Mouse (Mus musculus): ENCODE results near the gene Hspa1b.
"Not testable (repeated sequence)": the region's sequence is repeated elsewhere in the genome, so short reads cannot be mapped to it uniquely, and the experiment has no call there.

Hspa1b gene

DNA sequence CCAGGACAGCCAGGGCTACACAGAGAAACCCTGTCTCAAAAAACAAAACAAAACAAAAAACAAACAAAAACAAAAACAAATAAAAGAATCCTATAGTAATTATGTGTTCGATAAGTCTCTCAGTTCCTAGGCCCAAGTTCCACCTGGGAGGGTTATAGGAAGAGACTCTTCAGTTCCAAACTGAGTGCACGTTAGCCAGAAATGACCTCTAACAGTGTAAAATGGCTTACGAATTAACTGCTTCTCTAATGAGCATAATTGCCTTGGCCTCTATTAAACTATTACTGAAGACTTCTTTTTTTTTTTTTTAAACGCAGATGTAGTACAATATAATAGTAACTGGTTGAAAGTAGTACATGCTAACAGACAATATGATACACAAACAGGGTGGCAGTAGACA lies 5.1 kb downstream of the Hspa1b start:
- no peak for DNase-seq

- no peak for DNase-seq
These were observed 5.8 kb downstream of the Hspa1b start for GRCm38 (mm10) chr17:34953258-34953657.

DNA sequence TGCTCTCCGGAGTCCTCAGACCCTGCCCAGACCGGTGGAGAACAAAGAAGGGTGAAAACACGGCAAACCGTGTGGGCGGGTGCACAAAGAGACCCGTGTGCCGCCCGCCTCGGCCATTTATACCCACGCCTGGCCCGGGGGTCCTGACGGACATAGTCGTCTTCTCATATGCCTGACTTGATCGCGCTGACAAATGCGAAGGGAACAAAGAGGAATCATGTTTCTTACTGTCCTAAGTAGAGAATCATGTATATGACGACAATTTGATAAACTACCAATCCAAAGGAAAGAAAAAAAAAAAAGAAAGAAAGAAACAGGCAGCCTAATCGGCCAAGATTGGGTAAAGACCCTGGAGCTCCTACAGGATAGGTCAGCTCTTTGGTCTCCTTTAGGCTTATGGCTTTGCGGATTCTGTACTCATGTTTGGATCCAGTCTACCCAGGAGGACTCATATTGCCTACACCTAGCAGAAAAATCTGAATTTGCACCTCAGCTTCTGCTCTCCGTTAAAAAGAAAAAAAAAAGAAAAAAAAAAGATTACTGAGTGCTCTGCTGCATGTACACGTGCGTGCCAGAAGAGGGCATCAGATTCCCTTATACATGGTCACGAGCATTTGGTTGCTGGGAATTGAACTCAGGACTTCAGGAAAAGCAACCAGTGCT lies 6.5 kb downstream of the Hspa1b start:
- peak; percentile 55 for DNase-seq

DNA sequence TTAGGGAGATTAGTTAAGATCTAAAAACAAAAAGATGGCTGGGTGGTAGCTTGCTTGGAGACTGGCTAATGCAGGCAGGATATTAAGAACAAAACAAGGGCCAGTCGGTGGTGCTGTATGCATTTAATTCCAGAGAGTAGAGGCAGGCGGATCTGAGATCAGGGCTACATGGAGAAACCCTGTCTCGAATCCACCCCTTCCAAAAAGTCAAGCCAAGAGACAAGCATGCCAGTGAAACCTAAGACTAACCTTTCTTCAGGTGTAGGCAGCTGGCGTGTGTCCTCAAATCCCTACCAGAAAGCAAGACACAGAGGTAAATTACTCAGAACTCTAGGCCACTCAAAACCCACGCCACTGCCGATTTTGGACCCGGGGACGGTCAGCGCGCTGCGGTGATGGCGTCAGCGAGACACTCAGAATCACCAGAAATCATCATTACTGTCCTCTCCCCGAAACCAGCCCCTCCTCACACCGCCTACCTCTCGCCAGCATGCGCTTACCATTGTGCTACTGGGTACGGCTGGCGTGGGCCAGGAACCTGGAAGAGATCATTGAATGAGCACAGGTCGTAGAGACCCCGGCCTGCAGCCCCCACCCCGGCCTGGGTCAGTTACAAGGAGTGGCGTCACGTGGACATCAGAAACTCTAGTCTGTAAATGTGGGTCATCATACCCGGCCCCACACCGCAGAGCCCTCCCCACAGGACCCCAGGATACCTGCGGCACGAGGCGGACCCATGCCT lies 7.2 kb downstream of the Hspa1b start:
- DNase-seq, result peak; percentile 74

- DNase-seq, result no peak
These were observed 8.3 kb downstream of the Hspa1b start for GRCm38 (mm10) chr17:34950514-34951455.

DNA sequence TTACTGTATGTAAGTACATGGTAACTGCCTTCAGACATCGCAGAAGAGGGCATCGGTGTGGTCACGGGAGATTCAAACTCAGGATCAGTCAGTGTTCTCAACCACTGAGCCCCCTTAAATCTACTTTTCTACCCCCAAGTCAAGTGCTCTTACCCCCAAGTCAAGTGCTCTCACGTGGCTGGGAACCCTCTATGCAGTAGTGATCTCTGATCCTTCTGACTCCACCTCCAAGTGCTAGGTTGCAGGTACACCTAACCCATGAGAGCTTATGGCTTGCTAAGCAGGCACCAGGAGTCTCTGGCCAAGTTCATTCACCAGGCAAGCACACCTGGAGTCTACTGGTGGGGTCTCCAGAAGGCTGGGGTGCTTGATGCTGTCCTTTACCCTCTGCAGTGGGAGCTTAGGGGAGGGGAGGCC lies 9.5 kb downstream of the Hspa1b start:
- no peak for DNase-seq

DNA sequence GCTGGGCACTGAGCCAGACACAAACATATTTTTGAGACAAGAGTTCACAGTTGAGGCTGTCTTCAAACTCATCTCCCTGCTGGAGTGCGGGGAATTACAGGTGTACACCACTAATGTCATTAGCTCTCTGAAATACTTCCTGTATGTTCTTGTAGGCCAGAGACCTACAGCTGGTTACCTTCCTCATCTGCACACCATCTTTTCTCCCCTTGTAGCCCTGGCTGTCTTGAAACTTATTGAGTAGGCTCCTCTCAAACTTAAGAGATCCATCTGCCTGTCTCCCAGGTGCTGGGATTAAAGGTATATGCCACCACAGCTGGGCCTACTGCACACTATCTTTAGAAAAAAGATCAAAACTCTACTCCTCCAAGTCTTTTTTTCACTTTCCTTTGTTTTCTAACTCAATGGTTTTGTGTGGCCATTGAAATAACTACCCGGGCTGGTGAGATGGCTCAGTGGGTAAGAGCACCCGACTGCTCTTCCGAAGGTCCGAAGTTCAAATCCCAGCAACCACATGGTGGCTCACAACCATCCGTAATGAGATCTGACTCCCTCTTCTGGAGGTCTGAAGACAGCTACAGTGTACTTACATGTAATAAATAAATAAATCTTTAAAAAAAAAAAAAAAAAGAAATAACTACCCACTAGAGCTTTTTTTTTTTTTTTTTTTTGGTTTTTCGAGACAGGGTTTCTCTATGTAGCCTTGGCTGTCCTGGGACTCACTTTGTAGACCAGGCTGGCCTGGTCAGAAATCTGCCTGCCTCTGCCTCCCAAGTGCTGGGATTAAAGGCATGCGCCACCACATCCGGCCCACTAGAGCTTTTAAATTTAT lies 10.1 kb downstream of the Hspa1b start:
- not testable (repeated sequence) for DNase-seq

- no peak for DNase-seq
These were observed 11.4 kb downstream of the Hspa1b start for GRCm38 (mm10) chr17:34947606-34948005.

- DNase-seq, result no peak
These were observed 12.4 kb downstream of the Hspa1b start for GRCm38 (mm10) chr17:34946486-34947140.

- DNase-seq, result no peak
These were observed 14.7 kb downstream of the Hspa1b start for GRCm38 (mm10) chr17:34944362-34944761.

- DNase-seq, result no peak
These were observed 15.8 kb downstream of the Hspa1b start for GRCm38 (mm10) chr17:34943128-34943815.

DNA sequence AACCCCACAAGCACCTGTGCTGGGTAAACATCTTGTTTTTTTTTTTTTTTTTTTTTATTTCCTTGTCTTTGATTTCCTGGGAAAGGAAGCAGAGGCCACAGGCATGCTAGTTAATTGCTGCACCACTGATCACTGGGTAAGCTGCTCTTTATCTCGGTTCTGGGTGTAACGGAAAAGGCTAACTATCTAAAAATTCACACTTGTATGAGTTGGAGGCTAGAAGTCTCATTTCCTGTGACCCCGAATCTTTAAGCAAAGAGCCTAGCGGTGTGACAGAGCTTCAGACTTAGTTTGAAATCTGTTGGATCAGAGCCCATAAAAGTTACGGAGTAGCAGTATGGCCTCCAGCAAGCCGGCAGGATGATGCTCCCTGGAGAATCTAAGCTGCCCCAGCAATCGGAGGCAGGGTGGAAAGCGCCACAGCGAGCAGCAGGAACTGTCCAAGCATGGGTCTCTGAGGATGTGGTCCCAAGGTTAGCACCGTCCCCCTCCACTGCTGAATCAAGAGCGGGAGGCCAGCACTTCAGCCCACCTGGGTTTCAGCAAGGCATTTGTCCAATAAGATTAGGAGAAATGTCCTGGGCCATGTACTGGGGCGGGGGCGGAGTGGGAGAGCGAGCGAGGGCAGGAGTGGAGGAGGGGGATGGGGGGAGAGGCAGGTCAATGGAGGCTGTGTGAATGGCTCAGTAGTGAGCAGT lies 17.5 kb downstream of the Hspa1b start:
- no peak for DNase-seq

GRCm38 (mm10) chr17:34937960-34938505 lies 21.0 kb downstream of the Hspa1b start:
- DNase-seq, result no peak

GRCm38 (mm10) chr17:34934830-34935229 lies 24.2 kb downstream of the Hspa1b start:
- no peak for DNase-seq

DNA sequence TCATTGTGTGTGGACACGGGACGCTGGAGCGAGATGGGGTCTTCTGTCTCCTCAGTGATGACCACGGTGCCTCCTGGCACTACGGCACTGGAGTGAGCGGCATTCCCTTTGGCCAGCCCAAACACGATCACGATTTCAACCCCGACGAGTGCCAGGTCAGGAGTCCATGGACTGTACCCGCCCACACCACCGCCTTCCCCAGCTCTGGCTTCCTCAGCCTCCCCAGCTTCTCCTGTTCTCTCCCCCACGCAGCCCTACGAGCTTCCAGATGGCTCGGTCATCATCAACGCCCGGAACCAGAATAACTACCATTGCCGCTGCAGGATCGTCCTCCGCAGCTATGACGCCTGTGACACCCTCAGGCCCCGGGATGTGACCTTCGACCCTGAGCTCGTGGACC lies 25.0 kb downstream of the Hspa1b start:
- DNase-seq, result peak; percentile 25

DNA sequence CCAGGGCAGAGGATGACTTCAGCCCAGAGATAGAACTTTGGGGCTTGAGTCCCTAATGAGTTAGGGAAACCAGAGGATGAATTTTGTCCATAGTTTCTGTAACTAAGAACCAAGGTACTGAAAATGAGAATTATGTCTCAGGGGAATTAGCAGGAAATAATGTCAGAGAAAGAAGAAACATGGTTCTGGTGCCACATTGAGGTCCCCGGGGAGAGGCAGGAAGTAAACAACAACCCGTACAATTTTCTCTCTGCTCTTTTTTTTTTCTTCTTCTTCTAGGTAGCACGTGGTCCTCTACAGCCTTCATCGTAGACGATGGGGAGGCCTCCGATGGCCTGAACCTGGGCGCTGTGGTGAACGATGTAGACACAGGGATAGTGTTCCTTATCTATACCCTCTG lies 26.8 kb downstream of the Hspa1b start:
- DNase-seq, result no peak

DNA sequence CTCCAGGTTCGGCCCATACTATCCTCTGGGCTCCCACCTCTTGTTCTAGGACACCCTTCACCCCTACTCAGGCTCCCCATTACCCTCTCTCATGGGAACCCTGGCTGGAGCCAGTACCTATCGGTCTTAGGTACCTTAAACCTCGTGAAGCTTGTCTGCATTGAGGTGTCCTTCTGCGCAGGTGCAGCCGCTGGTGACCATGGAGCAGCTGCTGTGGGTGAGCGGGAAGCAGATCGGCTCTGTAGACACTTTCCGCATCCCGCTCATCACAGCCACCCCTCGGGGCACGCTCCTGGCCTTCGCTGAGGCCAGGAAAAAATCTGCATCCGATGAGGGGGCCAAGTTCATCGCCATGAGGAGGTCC lies 27.3 kb downstream of the Hspa1b start:
- no peak for DNase-seq

GRCm38 (mm10) chr17:34931061-34931734 lies 27.8 kb downstream of the Hspa1b start, which contains the start of gene Neu1:
Neu1 (plus strand) TSS chr17:34931253.
- peak; percentile 99 for DNase-seq

GRCm38 (mm10) chr17:34928841-34929240 lies 30.2 kb downstream of the Hspa1b start:
- DNase-seq, result no peak
